Mouse (Mus musculus): ENCODE data around the gene Cdk5rap1. TPM values are rescaled to one million over a fixed set of nuclear protein-coding genes. Genes with fewer than 3 reads are reported as not detected.

Cdk5rap1 gene
- polyA plus RNA-seq, 1 experiment from 2014 or later, result 15.2 TPM

DNA sequence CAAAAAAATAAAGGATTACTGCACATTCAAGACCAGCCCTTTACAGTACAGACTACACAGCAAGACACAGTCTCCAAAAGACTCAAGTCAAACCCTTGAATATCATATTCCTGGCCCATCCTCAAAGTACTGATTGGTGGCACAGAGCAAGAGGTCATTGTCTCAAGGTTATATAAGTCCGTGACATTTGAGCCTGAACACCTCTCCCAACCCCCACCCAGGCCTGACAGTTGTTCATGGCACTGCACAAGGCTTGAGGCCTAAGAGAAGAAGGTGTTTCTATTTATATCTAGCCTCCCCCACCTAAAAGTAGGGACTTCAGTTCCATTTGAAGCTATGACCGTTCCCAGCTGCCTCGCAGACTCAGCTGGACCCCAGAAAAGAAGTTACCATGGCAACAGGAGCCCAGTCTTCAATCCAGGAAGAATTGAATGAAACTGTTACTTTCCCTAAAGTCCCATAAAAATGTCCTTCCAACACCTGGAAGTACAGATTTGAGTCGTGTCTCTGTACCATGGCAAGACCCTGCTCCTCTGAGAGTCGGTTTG, 32.7 kb upstream of the Cdk5rap1 start:
- H3K9ac ChIP-seq (replicated peaks), result no peak overlapping the region
- H3K27ac ChIP-seq, result no peak overlapping the region
- H3K4me1 ChIP-seq (replicated peaks), result peaks cover 24% of the 10 kb centered on the region
- no peak overlapping the region for H3K4me2 ChIP-seq (replicated peaks)
- no peaks in the 10 kb centered on the region for H3K9me3 ChIP-seq
- H3K4me3 ChIP-seq (replicated peaks), result no peak overlapping the region
- no peak for ATAC-seq
- 49% methylated on average over 5 of the region's 5 CpGs for WGBS
- no peaks in the 10 kb centered on the region for H3K36me3 ChIP-seq
- H3K27me3 ChIP-seq, result peaks cover 21% of the 10 kb centered on the region

- 37% methylated on average over 7 of the region's 7 CpGs for WGBS
- no peaks in the 10 kb centered on the region for H3K9me3 ChIP-seq
- H3K9ac ChIP-seq (replicated peaks), result no peak overlapping the region
- H3K4me2 ChIP-seq (replicated peaks), result no peak overlapping the region
- no peak overlapping the region for H3K4me3 ChIP-seq (replicated peaks)
- H3K36me3 ChIP-seq, result no peaks in the 10 kb centered on the region
- peaks cover 8% of the 10 kb centered on the region; the same call in 1 of the 2 replicates for H3K27me3 ChIP-seq
- no peak overlapping the region for H3K27ac ChIP-seq
- peaks cover 19% of the 10 kb centered on the region for H3K4me1 ChIP-seq (replicated peaks)
- ATAC-seq, result no peak
These were observed 30.0 kb upstream of the Cdk5rap1 start for GRCm38 (mm10) chr2:154402811-154403210.

DNA sequence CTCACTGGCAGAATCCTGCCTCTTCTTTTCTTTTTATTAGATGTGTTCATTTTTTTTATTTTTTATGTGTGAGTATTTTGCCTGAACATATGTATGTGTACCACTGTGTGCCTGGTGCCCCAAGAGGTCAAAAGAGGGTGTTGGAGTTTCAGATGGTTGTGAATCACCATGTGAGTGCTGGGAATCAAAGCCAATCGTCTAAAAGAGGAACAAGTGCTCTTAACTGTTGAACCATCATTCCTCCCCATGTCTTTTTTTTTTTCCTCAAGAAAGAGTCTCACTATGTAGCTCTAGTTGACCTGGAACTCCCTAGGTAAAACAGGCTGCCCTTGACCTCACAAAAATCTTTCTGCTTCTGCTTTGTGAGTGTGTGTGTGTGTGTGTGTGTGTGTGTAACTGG, 29.2 kb upstream of the Cdk5rap1 start:
- Histone ChIP-seq H3K4me2 (replicated peaks) (no peak overlapping the region), H3K27ac (no peak overlapping the region), H3K9me3 (no peaks in the 10 kb centered on the region), H3K4me1 (replicated peaks) (peaks cover 13% of the 10 kb centered on the region), H3K27me3 (peaks cover 4% of the 10 kb centered on the region; the same call in 1 of the 2 replicates), H3K9ac (replicated peaks) (no peak overlapping the region), H3K36me3 (no peaks in the 10 kb centered on the region), H3K4me3 (replicated peaks) (no peak overlapping the region)
- ATAC-seq, result no peak
- 73% methylated on average over 1 of the region's 1 CpGs for WGBS

DNA sequence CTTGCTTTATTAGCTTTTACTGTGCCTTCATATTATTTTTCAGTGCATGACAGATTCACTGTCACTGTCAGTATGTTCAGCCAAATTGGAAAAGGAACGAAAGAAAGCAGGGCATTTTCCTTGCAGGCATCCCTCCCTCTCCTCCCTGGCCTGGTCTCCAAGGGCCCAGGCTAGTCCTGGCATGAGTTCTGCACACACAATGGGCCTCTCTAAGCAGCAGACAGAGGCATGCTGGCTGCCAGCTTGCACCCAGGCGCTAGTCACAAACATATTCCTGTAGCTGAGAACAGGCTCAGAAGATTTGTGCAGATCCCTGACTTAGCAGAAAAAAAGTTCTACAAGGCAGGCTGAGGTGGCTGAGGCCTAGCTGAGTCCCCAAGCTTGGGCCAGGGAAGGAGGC, 26.5 kb upstream of the Cdk5rap1 start:
- no peak overlapping the region for H3K4me3 ChIP-seq (replicated peaks)
- no peak overlapping the region for H3K4me2 ChIP-seq (replicated peaks)
- no peak for ATAC-seq
- H3K9ac ChIP-seq (replicated peaks), result no peak overlapping the region
- 86% methylated on average over 2 of the region's 2 CpGs for whole genome bisulfite sequencing
- H3K9me3 ChIP-seq, result no peaks in the 10 kb centered on the region
- no peaks in the 10 kb centered on the region for H3K36me3 ChIP-seq
- no peak overlapping the region for H3K27ac ChIP-seq
- H3K27me3 ChIP-seq, result no peaks in the 10 kb centered on the region
- H3K4me1 ChIP-seq (replicated peaks), result peaks cover 7% of the 10 kb centered on the region

DNA sequence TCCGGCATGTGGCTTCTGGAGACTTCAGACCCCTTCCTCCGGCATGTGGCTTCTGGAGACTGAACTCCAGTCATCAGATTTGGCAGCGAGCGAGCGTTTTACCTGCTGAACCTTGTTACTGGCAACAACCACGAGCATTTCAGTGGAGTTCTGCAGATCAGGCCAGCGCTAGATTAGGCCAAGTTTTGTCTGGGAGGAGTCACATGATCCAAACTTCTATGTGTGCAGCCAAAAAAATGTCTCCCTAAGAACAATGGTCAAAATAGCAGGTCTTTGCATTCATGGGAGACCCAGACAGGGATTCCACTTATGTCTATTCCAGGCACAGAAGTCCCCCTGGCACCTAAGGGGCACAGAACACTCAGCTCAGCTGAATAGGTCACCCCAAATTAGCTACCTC, 25.5 kb upstream of the Cdk5rap1 start:
- H3K9me3 ChIP-seq, result no peaks in the 10 kb centered on the region
- no peak for ATAC-seq
- WGBS, result 89% methylated on average over 7 of the region's 7 CpGs
- H3K4me1 ChIP-seq (replicated peaks), result peaks cover 7% of the 10 kb centered on the region
- H3K9ac ChIP-seq (replicated peaks), result no peak overlapping the region
- H3K27ac ChIP-seq, result no peak overlapping the region
- H3K4me2 ChIP-seq (replicated peaks), result no peak overlapping the region
- no peak overlapping the region for H3K4me3 ChIP-seq (replicated peaks)
- no peaks in the 10 kb centered on the region for H3K36me3 ChIP-seq
- H3K27me3 ChIP-seq, result no peaks in the 10 kb centered on the region

DNA sequence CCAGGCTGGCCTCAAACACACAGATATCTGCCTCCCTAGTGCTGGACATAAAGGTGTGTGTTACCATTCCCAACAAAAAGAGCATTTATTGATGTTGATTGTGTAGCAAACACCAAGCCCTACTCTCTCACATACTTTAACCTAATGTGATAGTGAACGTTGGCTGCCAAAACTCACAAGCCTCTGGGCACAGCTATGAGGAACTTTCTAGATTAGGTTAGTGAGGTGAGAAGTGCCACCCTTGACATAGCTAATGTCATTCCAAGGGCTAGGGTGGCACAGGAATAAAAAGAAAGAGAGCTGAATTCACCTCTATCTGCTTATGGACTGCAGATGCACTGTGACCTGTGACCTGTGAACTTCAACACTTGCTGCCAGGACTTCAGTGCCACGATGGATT, 23.7 kb upstream of the Cdk5rap1 start:
- Histone ChIP-seq H3K9me3 (no peaks in the 10 kb centered on the region), H3K27me3 (no peaks in the 10 kb centered on the region), H3K4me1 (replicated peaks) (no peaks in the 10 kb centered on the region), H3K4me3 (replicated peaks) (no peak overlapping the region), H3K36me3 (no peaks in the 10 kb centered on the region), H3K9ac (replicated peaks) (no peak overlapping the region), H3K4me2 (replicated peaks) (no peak overlapping the region), H3K27ac (no peak overlapping the region)
- WGBS, result 87% methylated on average over 2 of the region's 2 CpGs
- no peak for ATAC-seq

DNA sequence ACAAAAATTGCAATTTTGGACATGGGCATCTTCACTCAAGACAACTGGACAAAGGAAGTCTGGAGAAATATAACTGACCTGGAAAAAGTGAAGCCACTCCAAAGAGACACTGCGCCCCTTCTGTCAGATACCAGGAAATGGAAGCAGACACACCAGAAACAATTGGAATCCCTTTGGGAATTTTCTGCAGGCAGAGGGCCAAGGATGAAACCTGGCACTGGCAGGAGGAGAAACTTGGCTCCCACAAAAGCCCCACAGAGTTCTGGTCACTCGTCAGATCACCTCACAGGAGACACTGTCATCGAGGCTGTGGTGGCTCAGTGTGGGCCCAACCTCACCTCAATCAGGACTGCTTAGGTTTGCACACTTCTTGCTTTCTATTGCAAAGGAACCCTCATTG, 21.8 kb upstream of the Cdk5rap1 start:
- Histone ChIP-seq H3K27ac (no peak overlapping the region), H3K4me1 (replicated peaks) (no peaks in the 10 kb centered on the region), H3K27me3 (no peaks in the 10 kb centered on the region), H3K4me2 (replicated peaks) (no peak overlapping the region), H3K36me3 (no peaks in the 10 kb centered on the region), H3K4me3 (replicated peaks) (no peak overlapping the region), H3K9ac (replicated peaks) (no peak overlapping the region), H3K9me3 (no peaks in the 10 kb centered on the region)
- ATAC-seq, result no peak
- WGBS, result 84% methylated on average over 3 of the region's 3 CpGs

DNA sequence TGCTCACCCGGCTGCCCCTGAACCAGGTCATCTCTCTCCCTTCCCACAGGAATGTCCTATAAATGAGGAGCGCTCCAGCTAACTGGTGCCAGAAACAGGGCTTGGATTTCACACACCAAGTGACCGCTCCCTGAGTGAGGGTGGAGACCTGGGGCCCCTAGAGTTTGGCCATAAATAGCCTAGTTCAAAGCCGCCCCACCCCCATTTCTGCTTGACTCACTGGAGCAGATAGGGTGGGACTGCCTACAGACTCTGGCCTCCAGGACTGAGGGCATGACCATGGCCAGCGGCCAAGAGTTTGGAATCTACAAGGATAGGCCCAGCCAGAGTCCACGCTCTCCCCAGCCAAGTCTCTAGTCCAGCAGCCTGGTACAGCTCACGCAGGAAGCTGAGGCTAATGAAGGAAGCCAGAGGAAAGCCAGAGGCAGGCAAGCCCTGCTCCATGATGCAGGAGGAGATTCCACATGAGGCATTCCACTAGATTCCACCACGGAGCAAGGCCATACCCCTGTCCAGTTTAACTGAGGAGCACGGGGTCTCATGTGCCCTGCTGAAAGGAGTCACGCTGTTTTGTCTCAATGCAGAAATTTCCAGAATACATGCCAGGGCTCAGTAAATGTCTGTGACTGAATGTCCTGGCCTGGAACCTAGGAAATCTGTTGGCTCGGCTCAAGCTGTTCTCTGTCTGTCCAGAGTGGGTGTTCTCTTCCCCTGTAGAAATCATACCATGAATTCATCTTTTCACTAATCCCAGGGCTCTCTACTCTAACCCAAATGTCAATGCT, 17.6 kb upstream of the Cdk5rap1 start:
- Histone ChIP-seq H3K27ac (no peak overlapping the region), H3K4me1 (replicated peaks) (no peaks in the 10 kb centered on the region), H3K9ac (replicated peaks) (no peak overlapping the region), H3K27me3 (no peaks in the 10 kb centered on the region), H3K9me3 (no peaks in the 10 kb centered on the region), H3K4me3 (replicated peaks) (no peak overlapping the region), H3K36me3 (no peaks in the 10 kb centered on the region), H3K4me2 (replicated peaks) (no peak overlapping the region)
- 93% methylated on average over 11 of the region's 11 CpGs for WGBS
- no peak for ATAC-seq

DNA sequence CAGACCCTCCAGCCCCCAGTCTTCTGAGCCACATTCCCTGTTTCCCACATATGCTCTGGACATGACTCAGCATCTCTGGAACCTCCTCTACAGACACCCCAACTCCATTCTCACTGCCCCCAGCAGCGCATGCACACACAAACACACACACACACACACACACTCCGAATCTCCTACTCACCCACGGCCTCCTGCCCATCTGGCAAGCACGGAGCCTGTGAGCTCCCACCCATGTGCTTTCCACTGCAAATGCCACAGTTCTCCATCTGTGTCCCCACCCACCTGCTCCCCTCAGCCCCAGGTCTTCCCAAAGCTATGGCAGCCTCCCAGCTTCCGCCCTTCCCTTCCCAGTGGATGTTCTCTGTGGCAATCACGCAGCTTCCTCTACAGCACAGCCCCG, 6.3 kb upstream of the Cdk5rap1 start:
- Histone ChIP-seq H3K4me2 (replicated peaks) (no peak overlapping the region), H3K27me3 (no peaks in the 10 kb centered on the region), H3K9me3 (no peaks in the 10 kb centered on the region), H3K4me1 (replicated peaks) (no peaks in the 10 kb centered on the region), H3K36me3 (no peaks in the 10 kb centered on the region; the same call in 1 of the 2 replicates), H3K4me3 (replicated peaks) (no peak overlapping the region), H3K9ac (replicated peaks) (no peak overlapping the region), H3K27ac (no peak overlapping the region)
- 86% methylated on average over 7 of the region's 7 CpGs for WGBS
- ATAC-seq, result no peak

- Histone ChIP-seq H3K4me3 (replicated peaks) (no peak overlapping the region), H3K9ac (replicated peaks) (no peak overlapping the region), H3K9me3 (no peaks in the 10 kb centered on the region), H3K4me2 (replicated peaks) (no peak overlapping the region), H3K36me3 (peaks cover 5% of the 10 kb centered on the region; the same call in 1 of the 2 replicates), H3K27ac (no peak overlapping the region), H3K4me1 (replicated peaks) (peaks cover 8% of the 10 kb centered on the region), H3K27me3 (no peaks in the 10 kb centered on the region)
- no peak for ATAC-seq
- WGBS, result 83% methylated on average over 6 of the region's 6 CpGs
These were observed 2.2 kb upstream of the Cdk5rap1 start for GRCm38 (mm10) chr2:154374807-154375601.

GRCm38 (mm10) chr2:154373961-154374632, 1.3 kb upstream of the Cdk5rap1 start:
- H3K9me3 ChIP-seq, result no peaks in the 10 kb centered on the region
- no peak overlapping the region for H3K27ac ChIP-seq
- H3K4me2 ChIP-seq (replicated peaks), result no peak overlapping the region
- no peak for ATAC-seq
- WGBS, result 61% methylated on average over 6 of the region's 6 CpGs
- no peak overlapping the region for H3K4me3 ChIP-seq (replicated peaks)
- no peaks in the 10 kb centered on the region for H3K27me3 ChIP-seq
- peaks cover 5% of the 10 kb centered on the region for H3K36me3 ChIP-seq
- no peak overlapping the region for H3K9ac ChIP-seq (replicated peaks)
- H3K4me1 ChIP-seq (replicated peaks), result peaks cover 8% of the 10 kb centered on the region

Measured in midbrain, embryonic 13.5 days (tissue).